ENCODE assay signal across 8 mouse cellular contexts in the genomic region with DNA sequence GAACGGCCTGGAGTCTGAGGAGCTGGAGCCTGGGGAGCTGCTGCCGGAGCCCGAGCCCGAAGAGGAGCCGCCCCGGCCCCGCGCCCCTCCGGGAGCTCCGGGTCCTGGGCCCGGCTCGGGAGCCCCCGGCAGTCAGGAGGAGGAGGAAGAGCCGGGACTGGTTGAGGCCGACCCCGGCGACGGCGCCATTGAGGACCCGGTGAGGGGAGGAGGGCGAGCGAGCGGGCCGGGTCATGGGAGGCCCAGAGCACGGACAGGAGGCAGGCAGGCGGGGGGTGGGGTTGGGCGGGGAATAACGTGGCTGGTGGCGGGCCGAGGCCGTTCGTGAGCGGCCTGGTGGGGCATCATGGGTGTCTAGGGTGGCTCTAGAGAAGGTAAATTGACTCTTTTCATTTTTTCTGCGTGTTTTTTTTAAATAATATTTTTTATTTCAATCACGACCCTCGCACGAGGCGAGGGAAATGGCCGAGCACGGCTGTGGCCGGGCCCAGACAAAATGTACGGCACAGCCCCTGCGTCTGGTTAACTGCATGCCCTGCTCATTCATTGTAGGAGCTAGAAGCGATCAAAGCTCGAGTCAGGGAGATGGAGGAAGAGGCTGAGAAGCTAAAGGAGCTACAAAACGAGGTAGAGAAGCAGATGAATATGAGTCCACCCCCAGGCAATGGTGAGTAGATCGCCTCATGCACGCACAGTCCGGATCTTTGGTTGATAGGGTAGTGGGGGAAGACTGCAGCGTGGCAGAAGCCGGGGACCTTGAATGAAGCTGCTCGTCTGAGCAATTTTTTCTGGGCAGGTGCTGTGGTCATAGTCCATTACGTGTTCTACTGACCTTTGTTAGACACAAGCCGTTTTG. TPM values are rescaled to one million over a fixed set of nuclear protein-coding genes. Genes with fewer than 3 reads are reported as not detected.
DNase-seq lines count a peak whose midpoint lies in the region; ATAC-seq lines count a peak whose summit lies in the region.

No protein-coding gene starts in this region.

- H3K9ac ChIP-seq in liver, embryonic 13.5 days = peak overlapping the region; percentile 97

- peaks cover 36% of the 10 kb centered on the region for H3K36me3 ChIP-seq in liver, embryonic 13.5 days

- H3K27ac ChIP-seq in liver, embryonic 13.5 days = peak overlapping the region; percentile 86

- H3K27me3 ChIP-seq in liver, embryonic 13.5 days = no peaks in the 10 kb centered on the region

- DNase-seq in left cerebral cortex, adult 18-20 months (ENCODE audit: low spot score in 2 of 2) = peak; percentile 34 to 54
- DNase-seq in left cerebral cortex, adult 11 months (ENCODE audit: low spot score) = no peak
- DNase-seq in c-Kit-positive CD71-positive TER-119-positive erythroid progenitor cells, embryonic 14.5 days (ENCODE audit: low spot score) = peak; percentile 46
- DNase-seq in frontal cortex, postnatal 36 days (ENCODE audit: low spot score in 2 of 2) = peak; percentile 31 to 38
- DNase-seq in induced T-regulatory cell, adult 2 months (ENCODE audit: low read depth) = peak; percentile 72
- DNase-seq in liver, embryonic 13.5 days = peak; percentile 55
- DNase-seq in natural killer cell, adult 2 months (ENCODE audit: low spot score in 2 of 2) = peak; percentile 49 to 51
- DNase-seq in testis, postnatal 10 days (ENCODE audit: low spot score) = peak; percentile 82

- no peaks in the 10 kb centered on the region for H3K9me3 ChIP-seq in liver, embryonic 13.5 days (replicated peaks)

- peak overlapping the region; percentile 90 for H3K4me3 ChIP-seq in liver, embryonic 13.5 days (replicated peaks)

- peaks cover 45% of the 10 kb centered on the region for H3K4me1 ChIP-seq in liver, embryonic 13.5 days (replicated peaks)

- ATAC-seq in liver, embryonic 13.5 days (ENCODE audit: low read depth) = peak; percentile 47

- under 1% methylated on average over 45 of the region's 54 CpGs for WGBS in liver, embryonic 13.5 days (ENCODE audit: insufficient replicate concordance)

- H3K4me2 ChIP-seq in liver, embryonic 13.5 days = peak overlapping the region; percentile 91

RNA-seq across cellular contexts. Expression of gene Pabpn1, which starts 2.2 kb away (rescaled TPM):
- total RNA-seq in left cerebral cortex, adult 18-20 months (2021) = 100 to 1,000 TPM; 229 to 230 TPM
- polyA plus RNA-seq in liver, embryonic 13.5 days (2015; fragmentation: Nextera tagmentation; extraction: Ambion mirVana) = 53.9 and 59.1 TPM in 2 replicates

RNA-seq across cellular contexts. Expression of gene Gm20521, which starts 11.3 kb away (rescaled TPM):
- total RNA-seq in left cerebral cortex, adult 18-20 months (2021) = not detected
- 0.09 TPM in 1 of 2 replicates, not detected in the other for polyA plus RNA-seq in liver, embryonic 13.5 days (2015; fragmentation: Nextera tagmentation; extraction: Ambion mirVana)

RNA-seq across cellular contexts. Expression of gene Bcl2l2, which starts 11.3 kb away (rescaled TPM):
- 100 to 1,000 TPM; 140 to 142 TPM for total RNA-seq in left cerebral cortex, adult 18-20 months (2021)
- 0.57 and 0.62 TPM in 2 replicates for polyA plus RNA-seq in liver, embryonic 13.5 days (2015; fragmentation: Nextera tagmentation; extraction: Ambion mirVana)

RNA-seq across cellular contexts. Expression of gene Ppp1r3e, which starts 17.2 kb away (rescaled TPM):
- 10 to 100 TPM; 18.5 to 19.8 TPM for total RNA-seq in left cerebral cortex, adult 18-20 months (2021)
- polyA plus RNA-seq in liver, embryonic 13.5 days (2015; fragmentation: Nextera tagmentation; extraction: Ambion mirVana) = 0.41 and 0.50 TPM in 2 replicates

RNA-seq across cellular contexts. Expression of gene Slc22a17, which starts 18.4 kb away (rescaled TPM):
- total RNA-seq in left cerebral cortex, adult 18-20 months (2021) = 100 to 1,000 TPM; 571 to 605 TPM
- polyA plus RNA-seq in liver, embryonic 13.5 days (2015; fragmentation: Nextera tagmentation; extraction: Ambion mirVana) = 2.0 and 2.1 TPM in 2 replicates
